Mouse (Mus musculus) T-cell, adult 2 months (primary cell): ENCODE data around the gene Rad9a.

Experiments
- DNase-seq: peaks from one replicate; pipeline ENCODE4 v3.0.0; 2022; ENCODE audit warnings: low spot score

The Rad9a gene

DNA sequence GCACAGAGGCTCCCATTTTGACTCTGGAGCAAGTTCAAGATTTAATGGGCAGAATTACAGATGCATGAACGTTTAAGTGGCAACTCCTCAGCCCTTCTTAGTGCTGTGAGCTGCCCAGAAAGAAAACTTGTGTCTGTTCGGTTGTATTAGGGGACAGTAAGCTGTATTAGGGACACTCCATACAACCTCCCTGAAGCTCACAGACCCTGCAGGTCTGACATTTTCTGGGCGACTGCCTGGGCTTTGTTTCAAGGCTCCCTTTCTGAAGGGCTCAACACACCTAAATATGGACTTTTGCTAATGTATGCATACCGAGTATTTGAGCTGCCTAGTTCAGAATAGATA, 37.9 kb downstream of the Rad9a start:
- DNase-seq = no peak

DNA sequence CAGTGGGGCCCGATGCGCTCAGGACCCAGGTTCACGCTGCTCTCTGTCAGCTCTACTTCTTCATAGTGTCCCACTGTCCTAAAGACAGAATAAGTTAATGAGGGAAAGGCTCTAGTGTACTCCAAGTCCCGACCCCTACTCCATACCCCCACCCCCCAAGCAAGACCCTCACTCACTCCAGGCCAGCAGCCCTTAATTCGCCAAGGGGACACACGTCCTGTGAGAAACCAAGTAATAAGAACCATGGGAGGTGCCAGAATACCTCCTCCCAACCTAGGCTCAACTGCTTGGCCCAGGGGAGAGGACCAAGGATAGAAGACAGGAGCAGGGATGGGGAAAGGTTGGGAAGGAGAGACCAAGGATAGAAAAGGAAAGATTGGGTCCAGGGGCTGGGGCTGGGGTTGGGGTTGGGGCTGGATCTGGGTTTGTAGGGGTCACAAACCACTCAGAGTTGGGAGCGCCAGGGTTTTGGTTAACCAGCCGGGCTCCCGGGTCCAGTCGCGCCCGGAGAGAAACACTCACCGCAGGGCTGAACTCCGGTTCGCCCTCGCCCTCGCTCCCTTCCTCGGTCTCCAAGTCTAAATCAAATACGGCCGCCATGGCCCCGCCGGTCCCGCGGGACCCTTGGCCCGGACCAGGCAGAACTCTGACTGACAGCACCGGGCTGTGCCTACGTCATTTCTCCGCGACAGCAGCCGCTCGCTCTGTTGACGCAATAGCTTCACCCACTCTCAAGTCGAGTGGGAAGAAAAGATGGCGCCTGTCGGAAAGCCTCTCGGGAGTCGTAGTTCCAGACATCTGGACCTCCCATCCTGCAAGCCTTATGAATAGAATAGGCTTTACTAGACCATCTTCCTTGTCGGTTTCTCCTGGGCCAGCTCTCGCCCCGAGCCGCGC, 38.6 kb downstream of the Rad9a start, which contains the start of gene Rps6kb2:
Gene Rps6kb2 (minus strand): TSS at position 709 of the 897 bp plus-strand sequence.
- peak; percentile 95 for DNase-seq

DNA sequence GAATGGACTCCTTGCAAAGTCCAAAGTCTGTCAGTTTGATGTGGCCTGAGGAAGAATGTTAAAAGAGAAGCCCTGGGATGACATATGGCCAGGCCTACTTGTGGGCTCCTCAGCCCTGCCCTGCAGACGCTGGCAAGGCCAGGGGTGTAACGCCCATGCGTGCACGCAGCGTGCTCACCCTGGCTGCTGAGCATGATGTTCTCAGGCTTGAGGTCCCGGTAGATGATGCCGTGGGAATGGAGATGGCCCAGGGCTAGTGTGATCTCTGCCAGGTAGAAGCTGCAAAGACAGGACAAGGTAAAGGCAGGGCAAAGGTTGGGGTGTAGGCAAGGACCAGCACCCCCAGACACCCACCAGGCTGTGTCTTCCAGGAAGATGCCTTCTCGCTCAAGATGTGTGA, 42.4 kb downstream of the Rad9a start:
- DNase-seq = no peak

DNA sequence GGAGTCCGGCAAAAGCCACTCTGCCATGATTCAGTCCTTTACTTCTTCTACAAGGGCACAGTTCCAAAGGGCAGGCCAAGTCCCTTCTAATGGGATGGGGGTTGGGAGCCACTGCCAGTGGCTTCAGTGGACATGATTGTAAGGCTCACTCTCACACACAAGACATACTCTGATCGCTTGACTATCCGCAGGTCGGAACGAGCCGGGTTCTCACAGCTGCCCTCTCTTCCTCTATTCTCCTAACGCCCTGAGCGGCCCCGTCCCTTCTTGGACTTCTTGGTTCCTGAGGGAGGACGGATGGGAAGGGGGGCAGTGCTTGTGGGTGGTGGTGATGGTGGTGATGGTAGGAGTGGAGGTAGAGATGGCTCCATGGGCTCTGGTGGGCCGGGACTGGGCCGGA, 44.7 kb downstream of the Rad9a start:
- DNase-seq = no peak

DNA sequence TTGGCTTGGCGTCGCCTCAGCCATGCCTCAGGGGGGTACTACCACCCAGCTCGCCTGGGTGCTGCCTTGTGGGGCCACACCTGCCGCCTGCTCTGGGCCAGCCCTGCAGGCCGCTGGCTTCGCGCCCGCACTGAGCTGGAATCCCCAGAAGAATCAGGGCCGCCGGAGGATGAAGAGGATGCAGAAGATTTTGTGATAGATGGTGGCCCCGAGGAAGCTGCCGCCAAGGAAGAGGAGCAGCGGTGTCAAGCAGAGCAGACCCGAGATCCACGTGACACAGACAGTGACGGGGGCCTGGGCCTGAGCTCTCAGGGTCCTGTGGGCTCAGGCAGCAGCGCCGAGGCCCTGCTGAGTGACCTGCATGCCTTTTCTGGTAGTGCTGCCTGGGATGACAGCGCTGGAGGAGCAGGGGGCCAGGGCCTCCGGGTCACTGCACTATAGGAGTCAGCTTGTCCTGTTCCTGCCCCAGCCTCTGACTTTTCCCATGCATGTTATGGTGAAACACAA, 45.3 kb downstream of the Rad9a start:
- no peak for DNase-seq

DNA sequence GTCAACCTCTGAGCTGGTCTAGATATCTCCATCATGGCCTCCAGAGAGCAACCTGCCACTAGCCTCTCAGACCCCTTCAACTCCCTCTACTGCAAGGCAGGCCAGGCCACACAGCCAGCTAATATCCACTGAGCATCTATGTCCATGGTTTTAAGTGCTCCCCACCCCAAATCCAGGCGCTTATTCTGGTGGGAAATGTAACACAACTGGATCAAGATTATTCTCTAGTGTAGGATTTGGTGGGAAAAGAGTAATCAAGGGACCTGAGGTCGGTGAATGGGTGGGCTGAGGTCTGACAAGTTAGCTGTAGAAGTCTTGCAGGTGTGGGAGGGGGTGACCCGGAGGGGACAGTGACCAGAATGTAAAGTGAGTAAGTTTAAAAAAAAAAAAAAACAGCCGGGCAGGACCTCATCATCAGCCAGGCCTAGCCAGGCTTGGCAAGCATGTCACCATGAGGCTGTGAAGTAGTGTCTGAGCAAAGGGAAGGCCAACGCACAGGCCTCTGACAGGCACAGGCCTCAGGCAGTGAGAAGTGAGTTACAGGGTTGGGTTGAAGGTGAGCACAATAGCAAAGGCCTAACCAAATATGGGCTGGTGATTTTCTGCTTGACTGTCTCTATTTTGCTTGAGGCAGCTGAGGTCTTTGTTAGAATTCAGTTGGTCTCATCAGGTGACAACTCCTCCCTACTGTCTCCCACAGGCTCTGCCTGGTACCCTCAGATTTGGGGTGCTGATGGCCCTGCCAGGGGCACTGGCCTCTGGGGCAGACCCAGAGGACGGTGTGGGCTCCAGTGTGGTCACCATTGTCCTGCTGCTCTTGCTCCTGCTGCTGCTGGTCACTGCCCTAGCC, 46.0 kb downstream of the Rad9a start:
- DNase-seq = peak; percentile 24

DNA sequence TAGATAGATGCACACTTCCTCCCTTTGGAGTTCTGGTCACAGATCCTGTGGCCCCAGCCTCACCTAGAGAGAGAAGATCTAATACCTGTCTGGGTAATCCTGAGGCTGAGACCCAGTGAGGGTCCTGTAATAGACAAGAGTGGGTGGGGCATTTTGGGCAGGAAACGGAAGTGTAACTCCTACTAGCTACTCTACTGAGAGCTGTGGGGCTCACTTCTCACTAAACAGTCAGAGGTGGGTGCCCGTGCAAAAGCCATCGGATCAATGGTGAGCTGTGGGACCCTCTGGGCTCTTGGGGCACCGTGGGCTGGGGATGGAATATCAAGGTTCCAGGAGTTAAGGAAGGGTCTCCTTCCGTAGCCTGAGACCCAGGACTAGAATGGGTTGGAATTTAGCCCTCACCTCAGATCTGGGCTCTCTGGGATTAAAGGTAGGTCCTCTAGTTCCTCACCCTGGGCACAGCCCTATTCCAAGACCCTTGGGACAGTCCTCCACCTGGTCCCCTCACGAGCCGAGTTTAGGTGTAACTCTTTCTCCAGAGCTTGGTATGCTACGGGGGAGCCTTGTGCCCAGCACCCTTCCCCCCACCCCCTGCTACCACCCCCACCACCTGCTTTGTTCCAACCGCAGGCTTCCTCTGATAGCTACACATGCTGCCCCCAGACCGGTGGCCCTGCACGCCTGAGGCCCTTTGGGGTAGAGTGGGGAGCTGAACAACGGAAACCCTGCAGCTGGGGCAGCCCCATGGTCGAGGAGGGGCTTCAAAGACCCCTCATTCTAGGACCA, 46.8 kb downstream of the Rad9a start:
- peak; percentile 58 for DNase-seq

DNA sequence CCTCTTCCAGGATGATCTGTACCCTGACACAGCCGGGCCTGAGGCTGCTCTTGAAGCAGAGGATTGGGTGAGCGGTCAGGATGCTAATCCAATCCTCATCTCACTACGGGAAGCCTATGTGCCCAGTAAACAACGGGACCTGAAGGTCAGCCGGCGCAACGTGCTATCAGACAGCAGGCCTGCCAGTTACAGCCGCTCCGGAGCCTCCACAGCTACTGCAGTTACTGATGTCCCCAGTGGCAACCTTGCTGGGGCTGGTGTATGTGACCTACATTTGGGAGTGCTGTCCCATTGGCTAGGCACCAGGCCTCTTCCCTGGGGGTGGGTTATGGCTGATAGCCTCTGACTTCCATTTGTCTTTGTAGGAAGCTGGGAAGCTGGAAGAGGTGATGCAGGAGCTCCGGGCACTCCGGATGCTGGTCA, 48.2 kb downstream of the Rad9a start, which contains the start of gene Ptprcap:
Gene Ptprcap (plus strand): TSS at position 373 of the 423 bp plus-strand sequence.
- DNase-seq = no peak

DNA sequence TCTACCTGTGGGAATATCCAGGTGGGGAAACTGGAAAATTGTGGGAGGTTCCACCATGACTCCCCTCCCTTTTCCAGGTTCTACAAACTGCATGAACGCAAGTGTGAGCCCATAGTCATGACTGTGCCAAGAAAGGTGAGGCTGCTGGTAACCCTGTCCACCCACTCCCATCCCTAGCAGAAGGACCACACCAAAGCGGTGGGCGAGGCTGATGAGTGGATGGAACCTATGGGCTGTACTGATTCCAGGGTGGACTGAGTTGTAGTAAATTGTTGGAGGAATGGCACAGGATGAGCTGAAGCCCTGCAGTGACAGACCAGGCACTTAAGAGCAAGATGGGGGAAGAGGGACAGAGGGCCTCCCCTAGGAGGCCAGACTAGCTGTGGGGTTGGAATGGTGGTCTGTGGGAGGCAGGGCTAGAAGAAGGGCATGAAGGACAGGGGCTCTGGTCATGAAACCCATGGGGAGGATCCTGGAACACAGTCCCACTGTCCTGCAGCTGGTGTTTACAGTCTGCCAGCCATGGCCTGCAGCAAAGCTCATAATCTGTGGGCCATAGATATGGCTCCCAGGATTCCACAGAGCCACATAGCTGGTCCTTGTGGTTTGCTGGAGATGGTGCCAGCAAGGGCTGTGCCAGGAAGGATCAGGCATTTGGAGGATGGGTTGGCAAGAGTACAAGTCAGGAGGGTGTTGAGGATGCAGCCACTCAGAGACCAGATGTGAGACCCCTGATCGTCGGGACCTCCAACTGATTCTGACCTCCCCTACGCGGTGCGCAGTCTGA, 48.8 kb downstream of the Rad9a start:
- no peak for DNase-seq

DNA sequence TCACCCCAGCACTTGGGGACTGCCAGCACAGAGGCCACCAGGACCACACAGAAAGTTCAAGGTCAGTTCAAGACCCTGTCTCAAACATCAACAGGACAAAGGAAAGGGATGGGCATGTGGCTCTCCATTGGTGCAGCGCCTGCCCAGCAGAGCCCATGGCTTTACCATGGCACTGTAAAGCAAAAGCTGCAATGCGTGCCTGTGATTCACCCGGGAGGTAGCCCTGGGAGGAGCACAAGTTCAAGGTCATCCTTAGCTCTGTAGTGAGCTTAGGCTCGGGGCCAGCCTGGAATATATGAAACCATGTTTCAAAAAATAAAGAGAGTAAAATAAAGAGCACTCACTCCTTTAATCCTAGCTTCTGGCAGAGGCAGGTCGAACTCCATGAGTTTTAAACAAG, 49.6 kb downstream of the Rad9a start:
- no peak for DNase-seq

DNA sequence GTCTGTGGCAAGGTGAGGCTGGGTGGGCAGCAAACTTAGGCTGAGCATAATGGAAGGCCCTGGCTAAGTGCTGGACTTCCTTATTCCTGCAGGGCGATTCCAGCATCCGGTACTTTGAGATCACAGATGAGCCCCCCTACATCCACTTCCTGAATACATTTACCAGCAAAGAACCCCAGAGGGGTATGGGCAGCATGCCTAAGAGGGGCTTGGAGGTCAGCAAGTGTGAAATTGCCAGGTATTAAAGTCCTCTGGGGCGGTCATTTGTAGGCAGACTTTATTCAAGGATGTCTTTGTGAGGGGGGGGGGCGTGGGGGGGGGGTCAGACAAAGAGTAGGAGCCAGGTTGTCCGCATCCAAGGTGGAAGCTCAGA, 50.0 kb downstream of the Rad9a start:
- DNase-seq = no peak

DNA sequence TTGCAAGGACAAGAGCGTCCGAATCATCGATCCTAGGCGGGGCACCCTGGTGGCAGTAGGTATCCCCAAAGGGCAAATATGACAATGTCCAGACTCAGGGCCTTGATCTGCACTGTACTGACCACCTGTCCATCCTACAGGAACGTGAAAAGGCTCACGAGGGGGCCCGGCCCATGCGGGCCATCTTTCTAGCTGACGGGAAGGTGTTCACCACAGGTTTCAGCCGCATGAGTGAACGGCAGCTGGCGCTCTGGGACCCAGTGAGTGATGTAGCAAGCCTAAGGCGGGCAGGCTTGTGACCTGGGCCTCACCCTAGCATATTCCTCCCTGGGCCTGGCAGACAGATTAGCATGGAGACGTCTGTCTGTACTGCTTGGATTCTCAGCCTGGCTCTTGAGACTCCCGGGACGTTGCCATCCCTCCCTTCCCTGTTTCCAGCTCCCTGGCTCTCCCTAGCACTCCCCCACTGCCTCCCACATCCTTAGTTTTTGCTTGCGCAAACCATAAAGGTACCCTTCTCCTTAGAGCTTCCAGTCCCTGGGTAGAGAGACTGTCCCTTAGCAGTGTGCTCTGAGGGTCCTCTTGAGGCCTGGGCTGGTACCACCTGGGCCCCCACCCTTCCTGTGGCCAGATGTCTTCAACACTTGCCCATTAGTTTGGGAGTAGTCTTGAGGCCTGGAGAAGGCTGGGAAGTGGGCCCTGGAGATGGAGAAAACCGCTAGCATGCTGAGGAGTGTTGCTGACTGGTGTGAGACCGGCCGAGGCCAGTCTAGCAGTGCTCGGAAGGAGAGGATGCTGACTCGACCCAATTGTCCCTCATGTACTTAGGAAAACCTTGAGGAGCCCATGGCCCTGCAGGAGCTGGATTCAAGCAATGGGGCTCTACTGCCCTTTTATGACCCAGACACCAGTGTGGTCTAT, 50.6 kb downstream of the Rad9a start:
- DNase-seq = no peak

DNA sequence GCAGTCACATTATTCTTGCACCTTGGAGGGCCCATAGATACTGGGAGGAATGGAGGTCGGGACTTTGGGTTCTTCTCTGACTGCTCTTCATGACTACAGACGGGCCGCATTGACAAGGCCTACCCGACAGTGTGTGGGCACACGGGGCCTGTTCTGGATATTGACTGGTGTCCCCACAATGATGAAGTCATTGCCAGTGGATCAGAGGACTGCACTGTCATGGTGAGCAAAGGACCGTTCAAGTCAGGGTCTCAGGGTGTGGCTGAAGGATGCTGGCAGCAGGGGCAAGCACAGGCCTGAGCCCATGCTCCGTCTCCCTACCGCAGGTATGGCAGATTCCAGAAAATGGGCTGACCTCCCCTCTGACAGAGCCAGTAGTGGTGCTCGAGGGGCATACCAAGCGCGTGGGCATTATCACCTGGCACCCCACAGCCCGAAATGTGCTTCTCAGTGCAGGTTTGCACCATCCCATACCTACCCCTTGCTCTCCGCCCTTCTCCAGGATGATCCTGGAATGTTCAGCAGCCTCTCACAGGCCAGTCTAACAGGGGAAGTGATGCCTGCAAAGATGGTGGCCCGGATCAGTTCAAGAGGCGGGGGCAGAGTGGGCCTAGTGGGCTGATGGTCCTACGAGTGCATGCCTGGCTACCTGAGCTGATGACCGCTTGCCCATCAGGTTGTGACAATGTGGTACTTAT, 51.5 kb downstream of the Rad9a start:
- no peak for DNase-seq

DNA sequence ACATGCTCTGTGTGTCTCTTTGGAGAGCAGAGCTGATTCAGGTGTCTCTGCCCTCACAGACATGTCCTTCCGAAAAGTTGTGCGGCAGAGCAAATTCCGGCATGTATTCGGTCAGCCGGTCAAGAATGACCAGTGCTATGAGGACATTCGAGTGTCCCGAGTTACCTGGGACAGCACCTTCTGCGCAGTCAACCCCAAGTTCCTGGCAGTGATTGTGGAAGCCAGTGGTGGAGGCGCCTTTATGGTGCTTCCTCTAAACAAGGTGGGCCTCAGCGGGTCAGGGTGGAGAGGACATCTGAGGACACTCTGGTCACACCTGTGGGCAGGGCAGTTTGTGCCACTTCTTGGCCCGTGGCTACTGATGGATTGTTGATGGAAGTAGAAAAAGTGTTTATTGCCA, 52.2 kb downstream of the Rad9a start:
- no peak for DNase-seq

DNA sequence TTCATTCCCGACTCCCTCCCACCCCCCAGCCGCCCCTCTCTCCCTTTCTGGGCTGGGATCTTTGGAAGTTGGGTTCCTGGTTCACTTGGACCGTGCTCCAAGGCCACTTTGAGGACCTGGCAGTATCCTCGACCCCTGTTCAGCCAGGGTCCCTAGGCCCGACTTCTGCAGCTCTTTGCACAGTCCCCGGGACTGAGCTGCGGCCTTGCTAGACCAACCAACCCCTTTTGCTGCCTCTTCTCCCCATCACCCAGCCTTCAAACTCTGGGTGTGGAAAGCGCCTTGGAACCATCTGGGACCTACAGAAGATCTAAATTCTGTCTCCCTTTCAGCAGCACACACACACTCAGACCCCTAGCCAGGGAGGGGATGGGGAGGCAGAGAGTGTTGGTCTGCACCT, 52.6 kb downstream of the Rad9a start:
- DNase-seq = no peak

DNA sequence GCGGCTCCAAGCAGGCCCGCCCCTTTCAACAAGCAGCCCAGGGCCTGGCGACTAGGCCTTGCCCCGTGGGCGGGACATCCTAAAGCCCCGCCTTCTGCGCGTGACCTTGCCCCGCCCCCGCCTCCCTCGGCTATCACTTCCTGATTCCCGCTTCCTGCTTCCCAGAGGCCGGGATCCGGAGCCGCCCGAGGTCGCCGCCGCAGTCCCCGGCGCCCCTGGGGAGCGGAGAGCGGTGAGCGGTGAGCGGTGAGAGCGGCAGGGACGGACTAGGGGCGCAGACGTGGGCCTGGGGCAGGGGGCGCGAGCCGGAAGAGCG, 53.0 kb downstream of the Rad9a start, which contains the start of gene Coro1b:
Gene Coro1b (plus strand): TSS at position 129 of the 316 bp plus-strand sequence.
- DNase-seq = peak; percentile 90

DNA sequence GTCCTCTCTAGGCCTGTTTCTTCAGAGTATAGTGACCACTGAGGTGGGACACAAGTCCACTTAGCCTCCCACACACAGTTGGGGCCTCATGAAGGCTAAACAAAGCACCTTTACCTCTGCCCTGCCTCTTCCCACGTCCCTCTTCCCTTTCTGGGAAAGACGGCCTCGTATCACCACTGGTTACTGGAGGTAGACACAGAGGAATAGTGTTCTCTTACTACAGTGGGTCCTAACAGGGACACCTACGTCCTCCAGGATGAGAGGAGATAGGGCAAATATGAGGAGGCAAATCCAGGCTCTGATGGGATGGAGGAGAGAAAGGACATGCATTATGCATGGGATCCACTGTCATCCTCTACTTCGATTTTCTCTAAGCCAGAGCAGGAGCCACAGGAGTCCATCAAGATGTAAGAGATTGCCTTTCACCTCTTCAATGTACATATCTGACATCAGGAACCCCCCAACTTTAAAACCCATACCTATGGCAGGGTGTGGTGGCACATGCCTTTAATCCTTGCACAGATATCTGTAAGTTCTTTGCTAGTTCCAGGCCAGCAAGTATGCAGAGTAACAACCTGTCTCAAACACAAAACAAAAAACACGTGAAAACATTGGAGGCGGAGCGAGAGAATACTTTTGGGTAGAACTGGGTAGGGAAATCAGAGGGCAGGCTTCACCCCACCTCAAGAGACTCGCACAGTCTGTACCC, 53.5 kb downstream of the Rad9a start:
- DNase-seq = no peak

DNA sequence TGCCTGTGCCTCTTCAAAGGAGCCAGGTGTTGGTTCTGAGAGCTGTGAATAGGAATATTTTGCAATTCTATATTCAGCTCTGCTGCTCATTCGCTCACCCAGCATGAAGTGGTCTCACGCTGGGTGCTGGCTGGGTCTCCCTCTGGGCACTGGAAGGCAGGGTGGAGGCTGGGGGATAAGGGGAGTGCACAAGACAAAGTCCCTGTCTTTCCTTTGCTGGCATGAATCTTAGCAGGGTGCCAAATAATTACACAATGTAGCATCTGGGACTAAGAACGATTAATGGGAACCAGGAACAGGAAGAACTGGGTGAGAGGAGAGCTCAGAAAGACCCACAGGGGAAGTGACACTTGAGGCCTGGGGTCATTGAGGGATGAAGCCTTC, 54.4 kb downstream of the Rad9a start:
- no peak for DNase-seq
